Mouse (Mus musculus): ENCODE results near the gene Gm10273. TPM values are rescaled to one million over a fixed set of nuclear protein-coding genes. Genes with fewer than 3 reads are reported as not detected.

Gene Gm10273
- polyA plus RNA-seq, 1 experiment from 2014 or later, result 6.0 TPM

DNA sequence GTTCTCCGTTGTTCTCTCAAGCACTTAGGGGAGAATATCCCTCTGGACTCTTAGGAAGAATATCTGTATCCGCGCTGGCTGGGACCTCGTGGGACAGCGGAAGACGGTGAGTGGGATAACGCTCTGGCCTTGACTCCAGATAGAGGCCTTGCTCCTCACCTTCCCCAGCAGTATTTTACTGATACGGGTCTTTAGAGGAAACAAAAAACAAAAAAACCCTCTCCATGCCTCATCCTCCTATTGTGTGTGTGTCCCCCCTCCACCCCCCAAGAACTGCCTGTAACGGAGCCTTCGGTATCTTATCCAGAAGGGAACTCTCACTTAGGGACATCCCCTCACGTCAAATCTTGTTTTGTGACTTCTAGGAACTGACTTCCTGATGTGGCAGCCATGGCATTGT lies 46.3 kb downstream of the Gm10273 start, which contains the start of gene Oit3:
TSS of gene Oit3 (minus strand) at position 44 of the 400 bp plus-strand sequence.
- Histone ChIP-seq H3K27me3 (replicated peaks; ENCODE audit: low read depth, poor library complexity, severe bottlenecking) (no peaks in the 10 kb centered on the region), H3K36me3 (replicated peaks) (no peaks in the 10 kb centered on the region), H3K27ac (replicated peaks) (no peak within 1 kb of the TSS), H3K4me3 (no peak within 1 kb of the TSS), H3K4me1 (peaks cover 24% of the 10 kb centered on the region), H3K9me3 (no peaks in the 10 kb centered on the region)
- 86% methylated on average over 11 of the region's 11 CpGs for WGBS
- no peak for DNase-seq (ENCODE audit: low spot score)

- DNase-seq (ENCODE audit: low spot score), result no peak
- no peak overlapping the region for H3K27ac ChIP-seq (replicated peaks)
- H3K9me3 ChIP-seq, result no peaks in the 10 kb centered on the region
- 51% methylated on average over 7 of the region's 7 CpGs for WGBS
- H3K4me1 ChIP-seq, result peaks cover 26% of the 10 kb centered on the region
- no peaks in the 10 kb centered on the region for H3K27me3 ChIP-seq (replicated peaks; ENCODE audit: low read depth, poor library complexity, severe bottlenecking)
- no peaks in the 10 kb centered on the region for H3K36me3 ChIP-seq (replicated peaks)
- no peak overlapping the region for H3K4me3 ChIP-seq
Observed at GRCm38 (mm10) chr10:59443212-59443611, 47.8 kb downstream of the Gm10273 start.

- Histone ChIP-seq H3K9me3 (no peaks in the 10 kb centered on the region), H3K27ac (replicated peaks) (no peak overlapping the region), H3K27me3 (replicated peaks; ENCODE audit: low read depth, poor library complexity, severe bottlenecking) (no peaks in the 10 kb centered on the region), H3K4me1 (peaks cover 26% of the 10 kb centered on the region), H3K4me3 (no peak overlapping the region), H3K36me3 (replicated peaks) (no peaks in the 10 kb centered on the region)
- DNase-seq (ENCODE audit: low spot score), result no peak
- 85% methylated on average over 3 of the region's 3 CpGs for WGBS
Observed at GRCm38 (mm10) chr10:59444106-59444505, 48.7 kb downstream of the Gm10273 start.

DNA sequence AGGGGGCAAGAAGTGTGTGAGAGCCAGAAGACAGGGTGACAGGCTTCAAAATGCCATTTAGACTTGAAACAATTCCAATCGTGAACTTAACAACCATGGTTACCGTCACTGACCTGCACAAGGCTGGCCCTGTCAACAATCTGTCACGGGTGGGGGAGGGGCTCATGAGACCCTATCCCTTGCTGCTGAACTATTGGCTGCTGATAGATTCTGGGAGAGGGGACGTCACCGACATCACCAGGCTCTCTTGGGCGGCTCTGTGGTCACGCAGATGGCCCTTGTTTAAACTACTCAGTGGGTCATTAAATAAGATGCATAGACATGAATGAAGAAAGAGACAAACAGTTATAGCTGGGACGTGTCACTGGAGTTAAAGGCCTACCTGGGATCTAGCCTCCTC lies 49.2 kb downstream of the Gm10273 start:
- Histone ChIP-seq H3K27ac (replicated peaks) (no peak overlapping the region), H3K27me3 (replicated peaks; ENCODE audit: low read depth, poor library complexity, severe bottlenecking) (no peaks in the 10 kb centered on the region), H3K9me3 (no peaks in the 10 kb centered on the region), H3K36me3 (replicated peaks) (no peaks in the 10 kb centered on the region), H3K4me1 (peaks cover 26% of the 10 kb centered on the region), H3K4me3 (no peak overlapping the region)
- 52% methylated on average over 8 of the region's 8 CpGs for WGBS
- no peak for DNase-seq (ENCODE audit: low spot score)

Other genes starting within 250 kb of the Gm10273 start
- gene Sept10, start 173.8 kb upstream of the Gm10273 start, polyA plus RNA-seq (2016; fragmentation: Nextera tagmentation; extraction: Ambion mirVana), result 36.8 and 37.3 TPM in 2 replicates
- 12.4 and 12.8 TPM in 2 replicates for gene Sowahc, start 173.7 kb upstream of the Gm10273 start, polyA plus RNA-seq (2016; fragmentation: Nextera tagmentation; extraction: Ambion mirVana)
- 49.3 and 55.7 TPM in 2 replicates for gene P4ha1, start 72.3 kb upstream of the Gm10273 start, polyA plus RNA-seq (2016; fragmentation: Nextera tagmentation; extraction: Ambion mirVana)
- not detected in 2 replicates for gene Pla2g12b, start 8.0 kb downstream of the Gm10273 start, polyA plus RNA-seq (2016; fragmentation: Nextera tagmentation; extraction: Ambion mirVana)
- gene Oit3, start 46.1 kb downstream of the Gm10273 start, polyA plus RNA-seq (2016; fragmentation: Nextera tagmentation; extraction: Ambion mirVana), result 0.64 and 0.82 TPM in 2 replicates
- not detected in 2 replicates for gene Gm10322, start 220.4 kb downstream of the Gm10273 start, polyA plus RNA-seq (2016; fragmentation: Nextera tagmentation; extraction: Ambion mirVana)
- gene Mcu, start 221.1 kb downstream of the Gm10273 start, polyA plus RNA-seq (2016; fragmentation: Nextera tagmentation; extraction: Ambion mirVana), result 17.4 and 19.4 TPM in 2 replicates